Mouse (Mus musculus) heart, embryonic 14.5 days (tissue): ENCODE data around the gene Ptprc. TPM values are rescaled to one million over a fixed set of nuclear protein-coding genes. Genes with fewer than 3 reads are reported as not detected.

Source experiments
- ATAC-seq: fragments of 200-750 bp; cut with Nextera tagmentation; 2 replicates; pipeline ENCODE4 v1.8.0; 2017; ENCODE audit warnings: low read depth, moderate TSS enrichment; ENCODE audit not compliant: insufficient number of reproducible peaks, insufficient read depth, low FRiP score
- H3K27ac ChIP-seq, 2 experiments: fragments of 200-500 bp in 1 of 2; fragments of 300-500 bp in 1 of 2; sonication (generic) in 1 of 2; replicated peaks in 1 of 2; 2 replicates each; pipeline ENCODE4 v1.5.1; 2012 to 2014; ENCODE audit warnings: low read depth in 2 of 2, low read length in 2 of 2, control low read depth in 1 of 2, mild to moderate bottlenecking in 1 of 2, mixed read lengths in 1 of 2; ENCODE audit not compliant: control insufficient read depth in 1 of 2, insufficient read depth in 1 of 2
- H3K27me3 ChIP-seq: fragments of 300-500 bp; sonication (generic); 2 replicates; pipeline ENCODE4 v1.6.1; 2014; ENCODE audit warnings: mild to moderate bottlenecking, low read length, control low read depth; ENCODE audit not compliant: control insufficient read depth, insufficient read depth
- H3K36me3 ChIP-seq: fragments of 300-500 bp; sonication (generic); 2 replicates; pipeline ENCODE4 v1.6.1; 2014; ENCODE audit warnings: mild to moderate bottlenecking, control low read depth, low read length, mixed read lengths; ENCODE audit not compliant: control insufficient read depth, insufficient read depth
- H3K4me1 ChIP-seq, 2 experiments: fragments of 200-500 bp in 1 of 2; fragments of 300-500 bp in 1 of 2; sonication (generic) in 1 of 2; 2 replicates each; pipeline ENCODE4 v1.6.1; 2012 to 2014; ENCODE audit warnings: low read length in 2 of 2, control low read depth in 1 of 2, mixed read lengths in 1 of 2; ENCODE audit not compliant: control insufficient read depth in 2 of 2, insufficient read depth in 2 of 2
- H3K4me2 ChIP-seq: fragments of 300-500 bp; sonication (generic); 2 replicates; pipeline ENCODE4 v1.6.1; 2014; ENCODE audit warnings: mild to moderate bottlenecking, low read length
- H3K4me3 ChIP-seq, 2 experiments: fragments of 200-500 bp in 1 of 2; fragments of 300-500 bp in 1 of 2; sonication (generic) in 1 of 2; 2 replicates each; pipeline ENCODE4 v1.5.1; 2012 to 2014; ENCODE audit warnings: low read length in 2 of 2, mild to moderate bottlenecking in 2 of 2, control low read depth in 1 of 2, low read depth in 1 of 2, moderate library complexity in 1 of 2; ENCODE audit not compliant: control insufficient read depth in 1 of 2, insufficient read depth in 1 of 2
- H3K9ac ChIP-seq: fragments of 300-500 bp; sonication (generic); 2 replicates; pipeline ENCODE4 v1.6.1; 2014; ENCODE audit warnings: mild to moderate bottlenecking, low read length
- H3K9me3 ChIP-seq: fragments of 300-500 bp; sonication (generic); 2 replicates; pipeline ENCODE4 v1.6.1; 2016; ENCODE audit warnings: low read length, control low read depth; ENCODE audit not compliant: control insufficient read depth
- WGBS: fragments of 180-500 bp; shearing (Covaris S2); extraction: QIAGEN DNeasy Blood & Tissue Kit; methylation state at CpG from one replicate; pipeline ENCODE4 v1.1.7; 2014; 5-methylcytosine and 5-hydroxymethylcytosine counted together
- polyA plus RNA-seq: library from polyadenylated mRNA; unstranded; fragments of >200 nt; fragmentation: Nextera tagmentation; extraction: Ambion mirVana; gene quantifications from 2 replicates; pipeline ENCODE4 v1.2.1, GENCODE M21; 2014

The Ptprc gene
- polyA plus RNA-seq, 1 experiment from 2014 or later, result 1.9 TPM

DNA sequence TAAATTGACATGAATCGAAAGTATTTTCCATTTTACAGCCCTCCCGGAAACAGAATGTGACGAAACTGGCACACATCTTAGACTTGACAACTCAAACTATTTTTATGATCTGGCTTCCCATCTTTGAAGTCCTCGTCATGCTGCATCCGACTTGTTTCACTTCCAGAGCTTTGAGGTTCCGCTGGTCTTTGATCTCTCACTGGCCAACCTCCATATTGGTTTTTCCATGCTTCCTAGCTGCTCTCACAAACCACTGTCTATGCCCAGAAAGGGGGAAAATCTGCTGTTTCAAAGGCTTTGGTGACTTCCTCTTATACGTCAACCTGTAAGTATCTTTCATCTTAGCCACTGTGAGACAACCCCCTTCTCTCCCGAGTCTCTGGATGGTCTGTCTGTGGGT, 12.9 kb downstream of the Ptprc start:
- WGBS, result 84% methylated on average over 8 of the region's 8 CpGs
- no peaks in the 10 kb centered on the region for H3K4me1 ChIP-seq
- ATAC-seq, result no peak
- H3K36me3 ChIP-seq, result no peaks in the 10 kb centered on the region
- no peaks in the 10 kb centered on the region for H3K9me3 ChIP-seq
- H3K4me3 ChIP-seq, result no peak overlapping the region
- no peak overlapping the region for H3K9ac ChIP-seq
- H3K27me3 ChIP-seq, result no peaks in the 10 kb centered on the region
- no peak overlapping the region for H3K4me2 ChIP-seq
- no peak overlapping the region for H3K27ac ChIP-seq

- H3K4me2 ChIP-seq, result no peak overlapping the region
- H3K36me3 ChIP-seq, result no peaks in the 10 kb centered on the region
- no peak for ATAC-seq
- no peak overlapping the region for H3K27ac ChIP-seq
- H3K4me1 ChIP-seq, result no peaks in the 10 kb centered on the region
- 72% methylated on average over 2 of the region's 2 CpGs for WGBS
- H3K27me3 ChIP-seq, result no peaks in the 10 kb centered on the region
- no peak overlapping the region for H3K4me3 ChIP-seq
- no peaks in the 10 kb centered on the region for H3K9me3 ChIP-seq
- H3K9ac ChIP-seq, result no peak overlapping the region
These were observed 16.6 kb downstream of the Ptprc start for GRCm38 (mm10) chr1:138158921-138159320.

DNA sequence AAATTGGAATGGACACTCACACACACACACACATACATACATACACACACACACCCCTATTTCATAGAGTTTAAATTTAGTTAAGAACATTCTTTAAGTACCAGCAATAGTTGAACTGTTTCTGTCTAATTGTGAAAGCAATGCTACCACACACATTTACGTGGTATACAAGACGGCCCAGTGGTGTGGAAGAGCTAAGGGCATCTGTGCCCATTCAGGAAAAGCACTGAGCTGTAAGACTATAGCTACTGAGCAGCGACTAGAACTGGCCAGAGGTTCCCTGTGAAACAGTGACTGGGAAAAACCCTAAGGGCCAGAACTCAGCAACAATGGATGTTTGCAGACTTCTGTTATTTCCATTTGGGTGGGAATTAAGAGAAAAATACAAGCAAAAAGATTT, 17.3 kb downstream of the Ptprc start:
- Histone ChIP-seq H3K27me3 (no peaks in the 10 kb centered on the region), H3K9me3 (no peaks in the 10 kb centered on the region), H3K4me3 (no peak overlapping the region), H3K27ac (no peak overlapping the region), H3K4me1 (no peaks in the 10 kb centered on the region), H3K9ac (no peak overlapping the region), H3K4me2 (no peak overlapping the region), H3K36me3 (no peaks in the 10 kb centered on the region)
- WGBS, result 76% methylated on average over 3 of the region's 3 CpGs
- no peak for ATAC-seq

DNA sequence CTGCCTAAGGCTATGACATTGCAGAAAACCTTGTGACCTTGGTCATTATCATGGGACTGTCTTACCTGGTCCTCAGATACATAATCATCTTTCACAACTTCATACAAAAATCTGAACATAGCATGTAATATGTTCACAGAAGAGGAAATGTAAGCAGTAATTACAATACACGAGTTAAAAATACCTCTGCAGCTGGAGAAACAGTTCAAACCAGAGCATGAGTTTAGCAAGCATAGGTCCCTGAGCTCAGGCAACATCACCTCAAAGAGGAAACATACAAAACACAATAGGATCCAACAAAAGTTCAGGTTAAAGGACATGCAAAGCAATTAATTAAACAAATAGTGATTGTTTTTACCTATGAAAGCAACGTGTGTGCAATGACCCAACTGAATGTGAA, 17.8 kb downstream of the Ptprc start:
- Histone ChIP-seq H3K4me2 (no peak overlapping the region), H3K27me3 (no peaks in the 10 kb centered on the region), H3K9me3 (no peaks in the 10 kb centered on the region), H3K27ac (no peak overlapping the region), H3K9ac (no peak overlapping the region), H3K4me3 (no peak overlapping the region), H3K4me1 (no peaks in the 10 kb centered on the region), H3K36me3 (no peaks in the 10 kb centered on the region)
- no peak for ATAC-seq
- 76% methylated on average over 2 of the region's 2 CpGs for WGBS

DNA sequence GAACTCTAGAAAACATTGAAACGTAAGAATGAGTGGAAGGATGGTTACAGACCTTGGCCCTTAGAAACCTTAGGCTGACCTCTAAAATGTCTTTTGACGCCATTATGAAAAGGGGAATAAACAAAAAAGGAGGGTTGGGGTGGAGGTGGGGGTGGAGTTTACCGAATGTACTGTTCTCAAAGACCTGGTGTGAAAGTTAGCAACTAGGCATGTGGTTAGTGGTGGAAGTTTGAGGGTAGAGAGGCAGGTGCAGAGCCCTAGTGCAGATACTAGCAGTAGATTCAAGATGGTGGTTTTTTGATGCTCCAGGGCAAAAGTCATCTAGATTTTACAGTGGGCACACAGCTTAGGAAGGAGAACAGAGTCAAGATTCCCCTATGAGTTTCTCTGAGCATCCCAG, 18.5 kb downstream of the Ptprc start:
- H3K4me3 ChIP-seq, result no peak overlapping the region
- no peaks in the 10 kb centered on the region for H3K27me3 ChIP-seq
- H3K4me1 ChIP-seq, result no peaks in the 10 kb centered on the region
- no peak for ATAC-seq
- WGBS, result 78% methylated on average over 3 of the region's 3 CpGs
- no peak overlapping the region for H3K27ac ChIP-seq
- H3K9ac ChIP-seq, result no peak overlapping the region
- no peaks in the 10 kb centered on the region for H3K9me3 ChIP-seq
- H3K4me2 ChIP-seq, result no peak overlapping the region
- no peaks in the 10 kb centered on the region for H3K36me3 ChIP-seq

- Histone ChIP-seq H3K9me3 (no peaks in the 10 kb centered on the region), H3K4me1 (no peaks in the 10 kb centered on the region), H3K9ac (no peak overlapping the region), H3K27ac (no peak overlapping the region), H3K36me3 (no peaks in the 10 kb centered on the region), H3K4me3 (no peak overlapping the region), H3K27me3 (no peaks in the 10 kb centered on the region), H3K4me2 (no peak overlapping the region)
- no peak for ATAC-seq
- WGBS, result 69% methylated on average over 1 of the region's 1 CpGs
These were observed 21.2 kb downstream of the Ptprc start for GRCm38 (mm10) chr1:138154185-138154785.

DNA sequence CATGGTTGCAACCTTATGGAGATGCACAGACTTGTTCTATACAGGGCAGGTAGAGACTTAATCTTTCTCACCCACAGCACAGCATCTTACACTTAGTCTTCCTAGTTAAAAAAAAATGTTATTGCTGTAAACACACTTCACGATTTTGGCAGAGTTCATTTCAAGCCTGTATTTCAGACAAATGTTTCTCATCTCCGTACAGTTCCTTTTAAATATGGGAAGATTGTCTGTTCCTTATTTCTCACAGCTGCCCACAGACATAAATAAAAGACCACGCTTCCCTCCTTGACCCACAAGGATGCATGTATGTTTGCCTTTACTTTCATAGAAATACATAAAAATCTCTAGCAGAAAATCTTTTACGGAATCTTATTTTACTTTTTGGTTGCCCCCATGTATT, 22.4 kb downstream of the Ptprc start:
- Histone ChIP-seq H3K4me1 (no peaks in the 10 kb centered on the region), H3K27me3 (no peaks in the 10 kb centered on the region), H3K9me3 (no peaks in the 10 kb centered on the region), H3K9ac (no peak overlapping the region), H3K4me3 (no peak overlapping the region), H3K27ac (no peak overlapping the region), H3K36me3 (no peaks in the 10 kb centered on the region), H3K4me2 (no peak overlapping the region)
- WGBS, result 73% methylated on average over 4 of the region's 4 CpGs
- ATAC-seq, result no peak

DNA sequence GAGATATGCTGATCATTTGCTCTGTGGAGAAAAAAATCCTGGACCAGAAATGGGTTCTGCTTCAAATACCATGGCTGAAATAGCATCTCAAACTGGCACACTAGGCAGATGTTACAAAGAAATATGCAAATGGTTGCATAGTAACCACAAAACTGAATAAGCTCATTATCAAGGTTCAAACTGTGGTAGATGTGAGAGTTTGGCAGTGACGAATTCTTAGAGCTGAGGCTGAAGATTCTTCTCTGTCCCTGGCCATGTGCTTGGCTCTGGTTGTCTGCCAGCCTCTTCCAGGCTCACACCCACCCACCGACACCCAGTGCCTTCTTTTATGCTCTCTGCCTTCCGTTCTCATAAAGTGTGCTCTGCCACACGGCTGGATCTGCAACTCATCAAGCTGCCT, 26.7 kb downstream of the Ptprc start:
- Histone ChIP-seq H3K36me3 (no peaks in the 10 kb centered on the region), H3K4me2 (no peak overlapping the region), H3K27me3 (no peaks in the 10 kb centered on the region), H3K4me1 (no peaks in the 10 kb centered on the region), H3K27ac (no peak overlapping the region), H3K9ac (no peak overlapping the region), H3K4me3 (no peak overlapping the region), H3K9me3 (no peaks in the 10 kb centered on the region)
- no peak for ATAC-seq
- 59% methylated on average over 4 of the region's 4 CpGs for WGBS
